Mouse (Mus musculus): Measurements from ENCODE around the gene Ankrd6. TPM values are rescaled to one million over a fixed set of nuclear protein-coding genes. Genes with fewer than 3 reads are reported as not detected.

Gene Ankrd6
- polyA plus RNA-seq (2014; fragmentation: Illumina TruSeq; extraction: RNeasy Lipid Tissue Mini Kit (QIAGEN cat#74804); ENCODE audit: low read depth, low replicate concordance) = 1.9 TPM

DNA sequence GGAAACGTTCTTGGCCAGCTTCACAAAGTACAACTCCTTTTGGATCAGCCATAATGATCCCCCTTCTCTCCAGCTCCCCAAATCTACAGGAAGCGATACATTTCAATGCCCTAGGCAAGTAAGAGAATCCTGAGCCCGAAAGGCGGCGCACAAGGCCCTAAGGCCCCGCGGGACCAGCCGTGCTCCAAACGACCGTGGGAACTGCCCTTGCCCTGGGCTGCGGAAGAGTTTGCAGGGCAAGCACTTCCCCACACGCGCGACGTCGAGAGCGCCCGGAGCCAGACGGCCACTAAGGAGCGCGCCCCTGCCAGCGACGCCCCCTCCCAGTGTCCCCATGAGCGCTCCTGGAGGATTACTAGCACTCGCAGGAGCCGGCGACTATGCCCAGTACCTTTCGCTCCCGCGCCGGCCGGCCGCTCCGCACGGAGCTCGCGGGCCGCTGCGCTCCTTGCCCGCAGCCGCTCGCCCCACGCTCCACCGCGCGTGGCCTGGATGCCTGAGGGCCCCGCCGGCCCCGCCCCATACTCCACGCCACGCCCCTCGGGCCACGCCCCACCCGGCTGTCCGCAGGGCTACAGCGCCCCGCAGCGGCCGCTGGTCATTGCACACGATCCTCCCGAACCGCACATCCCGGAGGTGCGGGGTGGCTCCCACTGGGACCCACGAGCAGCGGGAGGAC is at the start of gene Ankrd6:
Ankrd6 (minus strand) TSS at position 486 of the 679 bp plus-strand sequence.

DNA sequence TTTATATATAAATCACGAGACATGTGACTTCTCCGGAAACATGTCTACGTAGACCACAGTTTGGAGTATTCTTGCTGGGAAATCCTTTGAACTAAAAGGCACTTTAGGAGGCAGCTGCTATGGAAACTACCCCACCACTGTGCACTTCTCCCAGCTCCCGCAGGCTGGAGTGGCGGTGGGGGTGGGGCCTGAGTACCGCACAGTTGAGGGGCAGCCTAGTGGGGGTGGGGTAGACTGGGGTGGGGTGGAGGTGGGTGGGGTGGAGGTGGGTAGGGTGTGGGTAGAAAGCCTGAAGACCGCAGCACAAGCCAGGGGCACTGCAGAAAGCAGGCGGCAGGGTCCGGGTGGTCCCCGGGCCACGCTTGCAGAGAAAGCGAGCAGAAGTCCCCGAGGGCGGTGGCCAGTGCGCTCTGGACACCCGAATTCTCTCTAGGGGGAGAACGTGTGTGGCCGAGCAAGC is 32.1 kb upstream of the Ankrd6 start, which contains the start of gene Rragd:
Rragd (plus strand) TSS at position 322 of the 460 bp plus-strand sequence.

DNA sequence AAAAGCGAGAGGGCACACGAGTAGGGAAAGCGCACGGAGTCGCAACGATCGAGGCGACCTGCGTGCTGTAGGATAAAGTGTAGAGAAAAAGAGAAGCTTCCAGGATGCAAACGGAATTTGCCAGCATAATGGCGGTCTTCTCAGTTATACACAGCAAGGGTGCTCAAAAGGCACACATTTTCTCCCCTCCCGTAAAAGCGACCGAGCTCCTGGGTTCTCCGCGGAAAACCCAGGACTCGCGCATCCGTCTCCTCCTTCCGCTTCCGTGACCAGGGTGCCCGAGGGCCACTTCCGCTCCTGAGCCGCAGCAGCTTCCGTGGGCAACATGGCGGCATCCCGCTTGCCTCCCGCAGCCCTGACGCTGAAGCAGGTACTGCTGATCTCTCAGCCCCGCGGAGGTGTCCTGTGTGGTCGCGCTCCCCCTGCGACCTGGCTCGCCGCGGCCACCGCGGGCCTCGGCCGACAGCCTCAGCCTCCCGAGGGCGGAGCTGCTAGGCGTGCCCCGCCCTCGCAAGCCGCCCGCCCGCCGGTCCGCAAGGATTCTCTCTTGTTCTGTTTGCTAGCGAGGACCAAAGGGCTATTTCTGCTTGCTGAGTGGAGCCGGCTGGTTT is 150.6 kb downstream of the Ankrd6 start, which contains the start of gene Lyrm2:
Lyrm2 (plus strand) TSS at position 288 of the 611 bp plus-strand sequence.

Other genes starting within 250 kb of the Ankrd6 start
- gene Lyrm2, start 150.6 kb downstream of the Ankrd6 start, polyA plus RNA-seq (2014; fragmentation: Illumina TruSeq; extraction: RNeasy Lipid Tissue Mini Kit (QIAGEN cat#74804); ENCODE audit: low read depth, low replicate concordance) = 75.7 TPM
- 68.3 TPM for gene Rragd, start 32.2 kb upstream of the Ankrd6 start, polyA plus RNA-seq (2014; fragmentation: Illumina TruSeq; extraction: RNeasy Lipid Tissue Mini Kit (QIAGEN cat#74804); ENCODE audit: low read depth, low replicate concordance)
- gene Ube2j1, start 80.6 kb upstream of the Ankrd6 start, polyA plus RNA-seq (2014; fragmentation: Illumina TruSeq; extraction: RNeasy Lipid Tissue Mini Kit (QIAGEN cat#74804); ENCODE audit: low read depth, low replicate concordance) = 24.7 TPM
- 2.9 TPM for gene Gabrr2, start 112.2 kb upstream of the Ankrd6 start, polyA plus RNA-seq (2014; fragmentation: Illumina TruSeq; extraction: RNeasy Lipid Tissue Mini Kit (QIAGEN cat#74804); ENCODE audit: low read depth, low replicate concordance)
- gene Gabrr1, start 181.7 kb upstream of the Ankrd6 start, polyA plus RNA-seq (2014; fragmentation: Illumina TruSeq; extraction: RNeasy Lipid Tissue Mini Kit (QIAGEN cat#74804); ENCODE audit: low read depth, low replicate concordance) = not detected
- gene Pm20d2, start 238.9 kb upstream of the Ankrd6 start, polyA plus RNA-seq (2014; fragmentation: Illumina TruSeq; extraction: RNeasy Lipid Tissue Mini Kit (QIAGEN cat#74804); ENCODE audit: low read depth, low replicate concordance) = 30.3 TPM